Mouse (Mus musculus): ENCODE measurements around the gene L3mbtl3.

DNA sequence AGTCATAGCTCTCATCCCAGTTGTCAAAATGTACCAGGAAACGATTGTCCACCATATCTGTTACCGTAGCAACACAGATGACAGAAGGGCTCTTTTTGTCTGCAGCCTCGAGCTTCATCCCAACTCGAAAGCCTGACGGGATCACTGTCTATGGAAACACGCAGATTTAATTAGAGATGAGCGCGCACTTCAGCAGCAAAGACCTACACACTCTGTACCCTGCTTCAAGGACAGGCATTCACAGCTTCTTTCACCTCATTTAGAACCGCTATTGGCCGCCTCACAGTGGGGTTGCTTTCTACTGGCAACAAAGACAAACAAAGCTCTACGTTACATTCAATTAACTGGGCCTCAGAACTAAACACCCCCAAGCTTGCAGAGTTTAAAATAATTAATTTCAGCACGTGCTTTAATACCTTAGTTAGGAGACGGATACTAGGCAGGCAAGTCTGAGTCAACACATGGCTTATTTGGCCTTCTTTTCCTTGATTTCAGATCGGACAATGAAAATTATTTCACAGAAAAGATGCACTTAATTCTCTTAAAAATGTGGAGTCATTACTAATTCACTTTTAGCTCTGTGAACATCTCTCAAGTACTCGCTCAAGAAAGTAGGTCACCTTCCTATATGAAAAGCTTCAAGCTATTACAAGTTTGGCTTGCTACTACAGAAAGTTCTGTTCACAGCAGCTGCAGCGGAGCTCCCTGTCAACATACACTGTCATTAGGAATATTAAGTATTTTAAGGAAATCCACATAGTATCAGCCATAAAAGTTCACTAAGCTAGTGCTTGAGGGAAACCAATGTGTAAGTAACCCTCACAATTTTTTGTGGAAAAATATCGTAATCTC, 47.9 kb downstream of the L3mbtl3 start:
- no peak for TF ChIP-seq CTCF (IDR thresholded peaks at IDR 0.05; ENCODE audit: low read depth)
- TF ChIP-seq EP300 (IDR thresholded peaks at IDR 0.05; ENCODE audit: low read depth): no peak
